Comparison of ENCODE assay signal across 9 mouse cellular contexts in the genomic region with DNA sequence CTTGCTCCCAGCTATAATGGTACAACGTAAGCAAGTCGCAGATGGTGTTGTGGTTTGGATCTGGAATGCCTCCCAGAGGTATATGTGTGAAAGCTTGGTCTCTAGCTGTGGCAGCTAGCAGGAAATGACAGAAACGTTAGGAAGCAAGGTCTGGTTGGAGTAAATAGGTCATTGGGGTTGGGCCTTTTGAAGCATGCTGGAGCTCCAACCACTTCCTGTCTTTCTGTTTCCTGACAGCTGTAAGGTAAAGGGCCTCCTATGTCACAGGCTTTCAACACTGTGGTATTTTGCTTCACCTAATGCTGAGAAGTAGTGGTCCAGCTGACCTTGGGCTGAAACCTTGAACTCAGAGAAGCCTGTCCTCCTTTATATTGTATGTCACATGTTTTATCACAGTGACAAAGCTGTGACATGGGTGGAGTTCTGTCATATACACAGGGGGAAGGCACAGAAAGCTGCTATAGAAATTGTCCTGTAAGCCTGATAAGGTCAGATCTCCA.
DNase-seq lines count a peak whose midpoint lies in the region; ATAC-seq and TF ChIP-seq lines count a peak whose summit lies in the region.
"Had no signal": no experiment of that assay in that cellular context is flagged by ENCODE, and none has a peak within 500 bp of the region (broad histone marks: within the 10 kb centered on the region; RNA-seq: fewer than 3 reads in every experiment).

No protein-coding gene starts in this region.

- peak overlapping the region; percentile 56 for H3K27ac ChIP-seq in embryonic fibroblast, embryonic 13.5 days (ENCODE audit: insufficient read depth, low read length)

- TF ChIP-seq CTCF in embryonic fibroblast, embryonic 13.5 days (IDR thresholded peaks at IDR 0.05; ENCODE audit: borderline replicate concordance, insufficient read depth, low read length): no peak

- H3K4me3 ChIP-seq in embryonic fibroblast, embryonic 13.5 days (ENCODE audit: insufficient read depth, low read length): no peak overlapping the region

- H3K4me1 ChIP-seq in embryonic fibroblast, embryonic 13.5 days (ENCODE audit: control insufficient read depth, insufficient read depth, low read length): peaks cover 5% of the 10 kb centered on the region; the same call in 1 of the 2 replicates

- DNase-seq in spleen, adult 12 weeks (ENCODE audit: low spot score): peak; percentile 20
- no peak for DNase-seq in spleen, postnatal 14 days (ENCODE audit: low spot score in 2 of 2)
- no peak for DNase-seq in adrenal gland, adult (ENCODE audit: inconsistent age in 2 of 2, low spot score in 1 of 2)
- no peak for DNase-seq in ovary, postnatal 14 days (ENCODE audit: low spot score)
- DNase-seq in cerebellum, postnatal 25 days: no peak
- DNase-seq: kidney, postnatal 25 days; midbrain, embryonic 14.5 days had no signal

- peak; percentile 92 for ATAC-seq in megakaryocyte, adult 5-6 weeks (ENCODE audit: poor library complexity, severe bottlenecking)

- no peak for TF ChIP-seq POLR2A in embryonic fibroblast, embryonic 13.5 days (IDR thresholded peaks at IDR 0.05; ENCODE audit: low read depth, low read length)
